Mouse (Mus musculus) embryonic facial prominence, embryonic 13.5 days (tissue): Measurements from ENCODE around the gene Klk10. TPM values are rescaled to one million over a fixed set of nuclear protein-coding genes. Genes with fewer than 3 reads are reported as not detected.

Source experiments
- ATAC-seq: fragments of 200-750 bp; cut with Nextera tagmentation; 2 replicates; pipeline ENCODE4 v1.8.0; 2017; ENCODE audit warnings: low read depth; ENCODE audit not compliant: insufficient number of reproducible peaks, insufficient read depth, low FRiP score, low TSS enrichment
- H3K27ac ChIP-seq: fragments of 300-500 bp; sonication (generic); 2 replicates; pipeline ENCODE4 v1.5.1; 2015; ENCODE audit warnings: moderate library complexity, mild to moderate bottlenecking, inconsistent platforms
- H3K27me3 ChIP-seq: fragments of 300-500 bp; sonication (generic); 2 replicates; pipeline ENCODE4 v1.6.1; 2015; ENCODE audit warnings: mild to moderate bottlenecking, inconsistent platforms
- H3K36me3 ChIP-seq: fragments of 300-500 bp; sonication (generic); 2 replicates; pipeline ENCODE4 v1.6.1; 2015; ENCODE audit warnings: mild to moderate bottlenecking, inconsistent platforms
- H3K4me1 ChIP-seq: fragments of 300-500 bp; sonication (generic); 2 replicates; pipeline ENCODE4 v1.6.1; 2015; ENCODE audit warnings: inconsistent platforms
- H3K4me2 ChIP-seq: fragments of 300-500 bp; sonication (generic); 2 replicates; pipeline ENCODE4 v1.6.1; 2015; ENCODE audit warnings: moderate library complexity, mild to moderate bottlenecking, inconsistent platforms
- H3K4me3 ChIP-seq: fragments of 300-500 bp; sonication (generic); 2 replicates; pipeline ENCODE4 v1.5.1; 2015; ENCODE audit warnings: mild to moderate bottlenecking, inconsistent platforms
- H3K9ac ChIP-seq: fragments of 300-500 bp; sonication (generic); 2 replicates; pipeline ENCODE4 v1.6.1; 2015; ENCODE audit warnings: mild to moderate bottlenecking, inconsistent platforms
- H3K9me3 ChIP-seq: fragments of 300-500 bp; sonication (generic); 2 replicates; pipeline ENCODE4 v1.6.1; 2016; ENCODE audit warnings: inconsistent platforms
- WGBS: fragments of 180-500 bp; shearing (Covaris S2); methylation state at CpG from one replicate; pipeline ENCODE4 v1.1.7; 2015; ENCODE audit warnings: mixed read lengths; 5-methylcytosine and 5-hydroxymethylcytosine counted together
- polyA plus RNA-seq: library from polyadenylated mRNA; unstranded; fragments of >200 nt; fragmentation: Nextera tagmentation; extraction: Ambion mirVana; gene quantifications from 2 replicates; pipeline ENCODE4 v1.2.1, GENCODE M21; 2015

Gene Klk10
- polyA plus RNA-seq, 1 experiment from 2014 or later: 3.6 TPM

GRCm38 (mm10) chr7:43776506-43776905 lies 4.3 kb upstream of the Klk10 start:
- Histone ChIP-seq H3K4me1 (0 out of 2 replicates have a peak, but pooled peaks cover 6% of the 10 kb centered on the region), H3K9ac (no peak overlapping the region), H3K4me3 (no peak overlapping the region), H3K4me2 (no peak overlapping the region), H3K27me3 (no peaks in the 10 kb centered on the region), H3K27ac (no peak overlapping the region), H3K36me3 (no peaks in the 10 kb centered on the region), H3K9me3 (no peaks in the 10 kb centered on the region)
- no peak for ATAC-seq
- WGBS: 78% methylated on average over 5 of the region's 5 CpGs

GRCm38 (mm10) chr7:43777423-43777822 lies 3.4 kb upstream of the Klk10 start:
- peaks cover 9% of the 10 kb centered on the region; the same call in 1 of the 2 replicates for H3K4me1 ChIP-seq
- 86% methylated on average over 12 of the region's 12 CpGs for WGBS
- no peak overlapping the region for H3K4me2 ChIP-seq

GRCm38 (mm10) chr7:43778176-43778970 lies 2.5 kb upstream of the Klk10 start:
- peaks cover 15% of the 10 kb centered on the region for H3K4me1 ChIP-seq
- 84% methylated on average over 10 of the region's 10 CpGs for WGBS
- no peaks in the 10 kb centered on the region for H3K36me3 ChIP-seq
- no peak for ATAC-seq
- H3K4me2 ChIP-seq: no peak overlapping the region
- H3K4me3 ChIP-seq: no peak overlapping the region
- H3K9ac ChIP-seq: no peak overlapping the region
- H3K27me3 ChIP-seq: peaks cover 8% of the 10 kb centered on the region
- no peak overlapping the region for H3K27ac ChIP-seq
- no peaks in the 10 kb centered on the region for H3K9me3 ChIP-seq

More at GRCm38 (mm10) chr7:43777423-43777822, 3.4 kb upstream of the Klk10 start:
- H3K27me3 ChIP-seq: no peaks in the 10 kb centered on the region
- H3K36me3 ChIP-seq: no peaks in the 10 kb centered on the region
- H3K9me3 ChIP-seq: no peaks in the 10 kb centered on the region
- H3K9ac ChIP-seq: no peak overlapping the region
- H3K27ac ChIP-seq: no peak overlapping the region
- no peak overlapping the region for H3K4me3 ChIP-seq
- no peak for ATAC-seq

- ATAC-seq: no peak
- Histone ChIP-seq H3K27ac (no peak overlapping the region), H3K9ac (no peak overlapping the region), H3K9me3 (no peaks in the 10 kb centered on the region), H3K4me3 (no peak overlapping the region), H3K4me1 (peaks cover 15% of the 10 kb centered on the region), H3K36me3 (no peaks in the 10 kb centered on the region), H3K4me2 (no peak overlapping the region), H3K27me3 (peaks cover 12% of the 10 kb centered on the region)
- 44% methylated on average over 6 of the region's 6 CpGs for WGBS
Observed at GRCm38 (mm10) chr7:43780241-43780640, 594 bp upstream of the Klk10 start.

GRCm38 (mm10) chr7:43781541-43781940 lies 706 bp downstream of the Klk10 start:
- Histone ChIP-seq H3K4me2 (no peak overlapping the region), H3K27ac (no peak overlapping the region), H3K9ac (no peak overlapping the region), H3K36me3 (no peaks in the 10 kb centered on the region), H3K27me3 (peaks cover 12% of the 10 kb centered on the region), H3K4me3 (no peak overlapping the region), H3K9me3 (no peaks in the 10 kb centered on the region), H3K4me1 (peaks cover 15% of the 10 kb centered on the region)
- WGBS: 85% methylated on average over 11 of the region's 11 CpGs
- no peak for ATAC-seq

GRCm38 (mm10) chr7:43782275-43783265 lies 1.7 kb downstream of the Klk10 start:
- H3K4me1 ChIP-seq: peaks cover 15% of the 10 kb centered on the region
- no peaks in the 10 kb centered on the region for H3K36me3 ChIP-seq
- peak overlapping the region; percentile 33 for H3K4me3 ChIP-seq
- no peaks in the 10 kb centered on the region for H3K9me3 ChIP-seq
- peak overlapping the region; percentile 57; the same call in 1 of the 2 replicates for H3K9ac ChIP-seq
- 0 out of 2 replicates have a peak, but pooled peaks have one; percentile 49 for ATAC-seq
- WGBS: 8% methylated on average over 36 of the region's 36 CpGs
- H3K27ac ChIP-seq: no peak overlapping the region
- H3K4me2 ChIP-seq: peak overlapping the region; percentile 65
- H3K27me3 ChIP-seq: peaks cover 12% of the 10 kb centered on the region

GRCm38 (mm10) chr7:43785286-43785685 lies 4.5 kb downstream of the Klk10 start:
- ATAC-seq: no peak
- Histone ChIP-seq H3K36me3 (no peaks in the 10 kb centered on the region), H3K4me3 (no peak overlapping the region), H3K27me3 (peaks cover 12% of the 10 kb centered on the region), H3K4me1 (peaks cover 15% of the 10 kb centered on the region), H3K4me2 (no peak overlapping the region), H3K27ac (no peak overlapping the region), H3K9ac (no peak overlapping the region), H3K9me3 (no peaks in the 10 kb centered on the region)
- WGBS: 76% methylated on average over 1 of the region's 1 CpGs

GRCm38 (mm10) chr7:43788096-43788495 lies 7.3 kb downstream of the Klk10 start:
- H3K4me3 ChIP-seq: no peak overlapping the region
- WGBS: 69% methylated on average over 3 of the region's 3 CpGs
- H3K9me3 ChIP-seq: no peaks in the 10 kb centered on the region
- H3K27ac ChIP-seq: no peak overlapping the region
- no peak for ATAC-seq
- no peaks in the 10 kb centered on the region for H3K36me3 ChIP-seq
- peaks cover 6% of the 10 kb centered on the region for H3K27me3 ChIP-seq
- H3K4me1 ChIP-seq: no peaks in the 10 kb centered on the region
- no peak overlapping the region for H3K4me2 ChIP-seq
- no peak overlapping the region for H3K9ac ChIP-seq

GRCm38 (mm10) chr7:43789295-43789694 lies 8.5 kb downstream of the Klk10 start:
- no peak for ATAC-seq
- Histone ChIP-seq H3K36me3 (no peaks in the 10 kb centered on the region), H3K4me3 (no peak overlapping the region), H3K9ac (no peak overlapping the region), H3K27me3 (no peaks in the 10 kb centered on the region), H3K27ac (no peak overlapping the region), H3K4me1 (no peaks in the 10 kb centered on the region), H3K4me2 (no peak overlapping the region), H3K9me3 (no peaks in the 10 kb centered on the region)
- WGBS: 73% methylated on average over 2 of the region's 2 CpGs

GRCm38 (mm10) chr7:43791591-43791990 lies 10.8 kb downstream of the Klk10 start, which contains the start of gene Klk9:
TSS of gene Klk9 (plus strand) at chr7:43791891.
- Histone ChIP-seq H3K4me3 (no peak within 1 kb of the TSS), H3K27ac (no peak within 1 kb of the TSS), H3K36me3 (no peaks in the 10 kb centered on the region), H3K4me2 (no peak within 1 kb of the TSS), H3K4me1 (peaks cover 9% of the 10 kb centered on the region), H3K9ac (no peak within 1 kb of the TSS), H3K9me3 (no peaks in the 10 kb centered on the region), H3K27me3 (peaks cover 17% of the 10 kb centered on the region)
- no peak for ATAC-seq
- WGBS: 68% methylated on average over 7 of the region's 7 CpGs

GRCm38 (mm10) chr7:43796355-43796754 lies 15.5 kb downstream of the Klk10 start:
- Histone ChIP-seq H3K27ac (no peak overlapping the region), H3K27me3 (peaks cover 33% of the 10 kb centered on the region), H3K9ac (peak overlapping the region; percentile 64), H3K9me3 (no peaks in the 10 kb centered on the region), H3K4me2 (peak overlapping the region; percentile 82), H3K4me3 (peak overlapping the region; percentile 52), H3K4me1 (peaks cover 22% of the 10 kb centered on the region), H3K36me3 (no peaks in the 10 kb centered on the region)
- 8% methylated on average over 8 of the region's 8 CpGs for WGBS
- ATAC-seq: no peak
